Mouse (Mus musculus) cerebellum, postnatal 10 days (tissue): Measurements from ENCODE around the gene Clint1.
"Not testable (repeated sequence)": the region's sequence is repeated elsewhere in the genome, so short reads cannot be mapped to it uniquely, and the experiment has no call there.

Source experiments
- DNase-seq, 2 experiments: peaks; one replicate each; pipeline ENCODE4 v3.0.0; 2021; ENCODE audit warnings: mixed read lengths in 2 of 2

Gene Clint1

DNA sequence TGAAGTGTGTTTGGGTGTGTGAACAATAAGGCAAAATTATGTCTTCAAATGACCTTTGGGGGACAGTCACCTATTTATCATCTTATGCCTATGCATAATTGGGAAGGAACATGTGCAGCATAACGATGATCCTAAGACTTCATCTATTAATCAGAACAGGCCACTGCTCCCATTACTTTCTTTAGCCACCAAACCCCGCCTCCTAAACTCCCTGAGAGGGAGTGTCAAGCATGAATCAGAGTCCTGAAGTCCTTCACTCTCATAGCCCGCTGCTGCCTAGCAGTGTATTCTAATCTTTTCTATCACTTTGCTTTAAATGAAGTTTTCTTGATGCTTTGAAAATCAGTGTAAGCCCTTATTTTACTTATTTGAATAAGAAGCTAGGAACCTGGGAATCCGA, 2.6 kb upstream of the Clint1 start:
- no peak for DNase-seq

DNA sequence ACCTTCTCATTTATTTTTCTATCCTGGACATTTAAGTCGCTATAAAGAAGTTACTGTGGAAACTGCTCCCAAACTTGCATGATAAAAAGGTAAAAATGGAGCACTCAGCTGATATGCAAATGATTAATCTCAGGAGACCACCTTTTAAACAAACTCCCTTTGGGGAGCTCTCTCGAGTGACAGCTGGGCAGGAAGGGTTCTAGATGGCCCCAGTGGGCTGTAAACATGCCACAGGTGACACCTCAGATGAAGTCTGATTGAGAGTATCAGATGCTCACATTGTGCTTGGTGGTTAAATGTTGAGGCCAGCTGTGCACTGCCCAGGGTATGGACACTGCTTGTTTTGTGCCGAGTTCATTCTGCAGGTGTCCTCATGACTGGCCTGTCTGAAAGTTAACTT, 2.0 kb upstream of the Clint1 start:
- DNase-seq, result no peak

DNA sequence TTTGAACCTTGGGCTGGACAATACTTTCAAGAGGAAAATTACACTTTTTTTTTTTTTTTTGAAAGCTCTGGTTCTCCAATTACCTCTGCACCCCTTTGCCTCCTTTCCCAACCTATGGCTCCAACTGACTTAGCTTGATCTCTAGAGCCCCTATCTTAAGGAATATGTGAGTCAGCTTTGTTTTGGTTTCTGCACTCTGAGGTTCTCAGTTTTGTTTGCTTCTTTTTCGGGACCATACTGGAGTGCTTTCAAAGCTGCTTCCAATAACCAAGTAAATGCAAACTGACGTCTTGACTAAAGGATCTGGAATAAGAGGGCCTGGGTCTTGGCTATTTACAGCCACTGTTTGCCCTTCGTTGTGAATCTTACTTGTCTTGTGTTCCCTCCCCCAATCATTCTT, 1.5 kb upstream of the Clint1 start:
- DNase-seq, result no peak

DNA sequence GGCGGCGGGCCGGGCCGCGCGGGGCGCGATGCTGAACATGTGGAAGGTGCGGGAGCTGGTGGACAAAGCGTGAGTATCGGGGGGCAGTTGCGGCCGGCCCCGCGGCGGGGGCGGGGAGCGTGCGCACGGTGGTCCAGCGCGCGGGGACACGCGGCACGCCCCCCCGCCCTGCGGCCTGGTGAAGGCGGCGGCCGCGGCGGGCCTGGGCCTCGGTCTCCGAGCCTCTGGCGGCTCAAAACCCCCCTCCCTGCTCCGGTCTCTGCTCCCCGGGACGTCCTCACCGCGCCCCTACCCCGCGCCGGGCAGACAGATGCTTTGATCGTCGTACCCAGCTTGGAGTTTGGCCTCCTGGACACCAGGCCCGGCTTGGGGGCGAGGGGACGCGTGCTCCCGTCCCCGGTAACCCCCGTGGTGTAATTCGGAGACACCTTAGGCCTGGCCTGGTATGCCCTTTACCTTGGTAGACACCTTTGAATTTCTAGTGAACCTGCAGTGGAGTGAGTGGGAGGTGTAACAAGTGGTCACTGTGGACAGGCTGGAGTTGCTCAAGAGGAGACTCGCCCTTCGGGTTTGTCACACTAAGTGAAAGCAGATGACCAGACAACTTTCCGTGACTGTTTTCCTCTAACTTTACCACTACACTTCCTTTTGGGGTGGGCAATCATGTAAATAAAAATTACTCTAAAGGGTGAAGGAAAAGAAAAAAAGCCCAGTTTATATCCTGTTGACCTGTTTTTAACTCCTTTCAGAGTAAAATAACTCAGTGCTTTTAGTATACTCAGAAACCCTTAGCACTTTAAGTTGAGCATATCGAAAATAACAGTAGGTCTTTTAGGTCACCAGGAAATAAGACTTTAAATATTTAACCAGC, 508 bp downstream of the Clint1 start:
- DNase-seq, result no peak

DNA sequence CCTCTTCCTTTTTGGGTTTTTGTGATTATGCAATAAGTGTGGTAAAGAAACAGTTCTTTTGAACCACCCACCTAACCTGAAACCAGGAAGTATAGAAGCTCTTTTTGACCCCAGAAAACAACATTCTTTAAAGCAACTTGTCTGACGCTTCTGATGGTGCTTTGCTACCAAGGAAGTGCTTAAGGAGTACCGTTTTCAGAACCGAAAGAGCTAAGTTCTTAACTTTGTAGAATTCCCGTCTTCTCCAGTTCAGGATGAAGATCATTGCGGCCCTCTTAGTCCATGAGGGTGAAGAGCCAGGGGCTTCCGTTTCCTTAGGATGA, 1.1 kb downstream of the Clint1 start:
- no peak for DNase-seq

DNA sequence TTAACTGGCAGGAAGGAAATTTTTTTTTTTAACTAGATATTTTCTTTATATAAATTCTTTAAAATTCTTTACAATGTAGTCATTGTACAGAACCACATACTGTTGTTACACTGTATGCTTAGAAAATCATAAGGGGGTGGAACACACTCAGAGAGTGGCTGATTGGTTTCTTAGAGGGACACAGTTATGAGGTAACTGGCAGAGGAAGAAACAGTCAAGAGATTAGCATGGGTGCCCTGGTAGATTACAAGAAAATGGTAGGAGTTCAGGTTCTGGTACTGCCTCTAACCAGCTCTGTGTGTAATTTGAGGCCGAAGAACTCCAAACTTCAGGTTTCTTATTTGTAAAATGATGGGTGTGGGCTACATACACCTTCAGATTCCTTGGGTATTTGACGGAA, 2.1 kb downstream of the Clint1 start:
- DNase-seq, result no peak

DNA sequence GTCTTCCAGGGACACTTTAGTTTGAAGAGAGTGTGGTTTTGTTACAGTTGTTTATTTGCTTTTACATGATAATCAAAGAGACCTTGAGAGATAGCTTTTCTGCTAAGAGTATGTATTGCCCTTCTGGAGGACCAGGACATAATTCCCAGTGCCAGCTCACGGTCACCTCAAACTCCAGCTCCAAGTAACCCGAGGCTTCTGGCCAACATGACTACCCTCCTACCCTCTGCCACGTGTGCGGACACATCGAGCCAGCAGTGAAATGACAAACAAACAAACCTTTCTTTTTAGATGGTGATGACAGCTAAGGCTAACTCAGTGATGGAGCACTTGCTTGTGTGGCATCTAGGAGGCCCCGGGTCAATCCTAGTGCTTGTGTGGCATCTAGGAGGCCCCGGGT, 2.5 kb downstream of the Clint1 start:
- DNase-seq, result no peak

DNA sequence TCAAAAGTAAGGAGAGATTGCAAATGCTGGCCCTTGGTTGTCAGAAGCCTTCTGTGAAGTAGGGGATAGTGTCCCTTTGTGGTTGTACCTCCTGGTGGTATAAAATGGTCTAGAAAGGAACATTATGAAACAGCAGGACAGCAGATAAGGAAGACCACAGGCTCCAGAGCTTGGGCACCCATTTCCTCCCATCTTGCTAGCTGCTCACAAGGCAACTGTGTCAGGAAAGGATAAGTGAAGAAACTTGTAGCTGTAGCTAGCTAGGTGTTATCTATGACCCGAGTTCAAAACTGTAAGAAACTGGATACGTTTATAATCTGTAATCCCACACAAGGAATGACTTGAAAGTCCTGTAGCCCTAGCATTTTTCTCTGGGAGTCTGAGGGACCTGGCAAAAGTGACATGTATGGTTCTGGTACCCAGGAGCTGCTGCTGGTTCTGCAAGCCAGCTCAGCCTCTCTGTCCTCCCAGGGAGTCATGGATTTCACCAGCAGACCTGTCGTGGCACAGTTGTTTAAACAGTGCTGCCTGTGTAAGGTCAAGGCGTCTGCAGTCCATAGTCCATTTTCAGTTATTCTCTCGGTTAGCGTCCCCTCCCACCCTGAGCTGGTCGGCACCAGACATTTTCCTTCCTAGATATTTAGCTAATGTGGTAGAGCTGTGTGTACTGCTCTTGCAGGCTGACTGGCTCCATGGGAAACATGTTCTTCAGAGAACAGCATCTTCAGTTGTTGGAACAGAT, 3.7 kb downstream of the Clint1 start:
- DNase-seq, result no peak

DNA sequence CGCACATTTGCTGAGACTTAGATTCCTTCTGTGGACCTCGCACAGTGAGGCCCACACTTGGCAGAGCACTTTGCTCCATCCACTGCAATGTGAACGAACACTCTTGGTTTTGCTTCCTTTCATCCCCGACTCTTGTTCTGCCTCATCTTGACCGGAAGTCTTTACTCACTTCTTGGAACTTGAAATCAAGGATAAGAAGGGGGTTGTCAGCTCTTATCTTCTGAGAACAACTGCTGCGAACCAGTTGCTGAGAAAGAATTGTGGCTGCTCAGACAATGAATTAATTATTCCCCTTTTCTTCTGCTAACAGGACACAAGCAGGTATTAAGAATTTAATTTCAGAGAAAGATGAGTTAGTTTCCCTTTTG, 4.3 kb downstream of the Clint1 start:
- no peak for DNase-seq

DNA sequence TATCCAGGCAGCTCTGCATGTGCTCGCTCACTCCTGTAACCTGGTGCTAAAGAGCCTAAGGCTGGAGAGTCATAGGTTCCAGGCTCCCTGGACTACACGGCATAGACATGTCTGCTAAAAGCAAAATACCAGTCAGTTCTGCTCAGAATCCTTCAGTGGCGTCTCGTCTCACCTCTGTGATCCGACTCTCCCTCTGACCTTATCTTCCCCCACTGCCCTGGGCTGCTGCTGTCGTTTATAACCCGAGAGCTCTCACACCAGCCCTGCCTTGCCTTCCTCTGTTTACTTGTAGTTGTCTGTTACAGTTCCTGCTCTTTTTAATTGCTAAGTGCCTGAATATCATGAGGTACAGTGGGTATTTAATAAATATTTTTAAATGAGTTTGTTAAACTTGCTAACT, 9.5 kb downstream of the Clint1 start:
- DNase-seq, result no peak

DNA sequence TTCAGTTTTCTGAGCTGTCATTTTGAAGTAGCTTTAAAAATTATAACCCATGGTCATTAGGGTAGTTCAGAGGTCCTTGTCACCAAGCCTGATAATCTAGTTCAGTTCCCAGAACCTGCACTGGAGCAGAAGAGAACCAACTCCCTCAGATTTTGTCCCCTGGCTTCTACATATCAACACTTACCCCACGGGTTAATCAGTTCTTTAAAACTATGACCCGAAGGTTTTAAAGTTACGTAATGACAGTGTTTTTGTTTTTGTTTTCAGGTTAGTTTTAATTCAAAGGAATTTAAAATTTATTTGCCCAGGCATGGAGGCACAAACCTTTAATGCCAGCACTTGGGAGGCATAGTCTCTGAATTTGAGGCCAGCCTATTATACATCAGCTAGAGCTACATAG, 12.6 kb downstream of the Clint1 start:
- no peak for DNase-seq

DNA sequence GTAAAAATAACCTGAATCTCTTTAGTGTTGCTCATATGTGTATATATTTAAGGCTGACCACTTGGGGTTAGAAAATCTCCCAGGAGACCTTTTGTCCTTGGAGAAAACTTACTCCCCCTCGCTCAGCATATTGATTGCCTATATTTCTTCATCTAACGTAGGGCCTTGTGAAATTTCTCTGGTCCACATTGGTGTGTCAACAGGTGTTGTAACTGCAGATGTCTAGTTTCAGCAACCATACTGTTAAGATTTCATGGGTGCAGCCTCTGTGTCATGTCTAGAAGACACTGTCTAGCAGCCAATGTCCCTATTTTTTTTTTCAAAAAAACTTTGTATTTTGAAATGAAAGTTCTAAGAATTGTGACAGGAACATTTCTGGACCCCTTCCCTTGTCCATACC, 14.0 kb downstream of the Clint1 start:
- no peak for DNase-seq

DNA sequence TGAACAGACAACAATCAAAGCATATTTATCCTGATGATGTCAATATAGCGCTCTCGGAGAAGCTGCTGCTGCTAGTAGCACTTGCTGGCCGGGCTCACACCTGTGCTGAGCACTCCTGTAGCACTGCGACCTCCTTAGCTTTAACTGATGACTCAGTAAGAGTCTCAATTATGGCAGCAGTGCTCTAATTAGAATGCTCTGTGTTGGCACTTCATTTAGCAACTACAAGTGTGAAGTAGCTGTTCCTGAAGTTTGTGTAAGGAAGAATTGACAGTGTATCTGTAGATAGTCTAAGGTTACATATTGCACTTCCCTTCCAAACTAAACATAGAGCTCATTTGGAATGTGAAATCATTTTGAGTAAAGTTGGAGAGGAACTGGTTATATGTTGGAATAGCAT, 14.7 kb downstream of the Clint1 start:
- DNase-seq, result no peak

DNA sequence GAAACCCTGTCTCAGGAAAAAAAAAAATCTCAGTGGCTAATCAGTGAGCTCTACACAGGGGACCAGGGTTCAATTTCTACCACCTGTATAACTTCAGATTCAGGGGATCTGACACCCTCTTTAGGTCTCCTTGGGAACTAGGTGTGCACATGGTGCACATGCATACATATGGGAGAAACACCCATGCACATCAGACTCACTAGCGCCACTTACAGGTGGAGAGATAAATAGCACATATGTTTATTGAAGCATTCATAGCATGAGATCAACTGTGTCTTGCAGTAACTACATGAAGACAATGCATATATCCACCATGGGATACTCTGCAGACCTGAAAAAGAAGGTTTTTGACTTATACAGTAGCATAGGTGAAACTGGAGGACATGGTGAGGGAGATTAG, 21.8 kb downstream of the Clint1 start:
- DNase-seq, result peak in 1 of 2 experiments; percentile 23

DNA sequence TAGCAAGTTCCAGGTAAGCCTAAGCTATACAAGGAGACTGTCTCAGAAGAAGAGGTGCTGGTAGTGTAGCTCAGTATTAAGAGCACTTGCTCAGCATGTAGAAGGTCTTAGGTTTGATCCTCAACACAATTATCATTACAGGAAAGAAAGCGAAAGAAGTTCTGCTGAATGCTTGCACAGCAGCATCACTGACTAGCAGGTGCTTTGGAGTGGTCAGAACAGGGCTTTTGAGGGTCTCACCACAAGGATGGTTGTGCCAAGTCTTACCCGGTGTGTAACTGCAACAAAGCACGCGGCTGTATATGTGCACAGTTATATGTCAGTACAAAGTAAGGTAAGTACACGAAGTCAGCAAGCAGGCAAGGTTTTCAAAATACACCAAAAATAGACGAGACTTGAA, 22.4 kb downstream of the Clint1 start:
- DNase-seq, result no peak

DNA sequence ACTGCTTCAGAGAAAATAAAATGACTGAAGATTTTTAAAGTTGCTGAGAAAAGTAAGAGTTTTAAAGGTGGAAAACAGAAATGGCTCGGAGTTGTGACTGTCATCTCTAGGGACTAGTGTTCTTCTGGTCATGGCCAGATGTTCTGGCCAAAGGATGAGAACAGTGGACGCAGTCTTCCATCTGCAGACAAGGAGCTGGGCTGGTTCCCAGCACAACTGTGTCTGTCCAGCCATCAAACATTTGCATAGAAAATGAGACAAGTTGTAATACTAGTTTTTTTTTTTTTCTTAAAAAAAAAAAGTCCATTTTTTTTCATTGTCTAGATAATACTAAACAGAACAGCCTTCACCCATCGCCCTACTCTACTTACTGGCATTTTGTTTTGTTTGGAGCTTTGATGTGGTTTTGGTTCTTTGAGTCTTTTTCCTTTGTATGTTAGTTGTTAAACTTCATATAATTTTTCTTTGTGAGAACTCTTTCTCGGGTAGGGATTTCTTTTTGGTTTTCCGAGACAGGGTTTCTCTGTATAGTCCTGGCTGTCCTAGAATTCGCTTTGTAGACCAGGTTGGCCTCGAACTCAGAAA, 23.6 kb downstream of the Clint1 start:
- DNase-seq, result no peak

DNA sequence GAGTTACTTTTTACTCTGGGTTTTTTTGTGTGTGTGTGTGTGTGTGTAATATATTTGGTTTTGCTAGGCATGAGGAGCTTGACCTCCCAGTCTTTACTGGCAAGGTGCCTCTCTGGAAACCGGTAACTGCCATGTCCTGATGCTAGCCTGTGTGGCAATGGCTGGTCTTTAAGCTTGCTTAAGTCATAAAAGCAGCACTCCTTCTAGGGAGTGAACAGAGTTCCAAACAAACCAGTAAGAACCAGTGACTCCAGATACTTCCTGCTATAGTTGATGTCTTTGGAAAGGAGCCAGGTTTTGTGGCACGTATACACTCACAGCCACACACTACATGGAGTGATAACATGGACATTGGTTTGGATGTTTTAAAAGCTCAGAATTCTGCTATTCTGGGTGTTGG, 24.2 kb downstream of the Clint1 start:
- no peak for DNase-seq

DNA sequence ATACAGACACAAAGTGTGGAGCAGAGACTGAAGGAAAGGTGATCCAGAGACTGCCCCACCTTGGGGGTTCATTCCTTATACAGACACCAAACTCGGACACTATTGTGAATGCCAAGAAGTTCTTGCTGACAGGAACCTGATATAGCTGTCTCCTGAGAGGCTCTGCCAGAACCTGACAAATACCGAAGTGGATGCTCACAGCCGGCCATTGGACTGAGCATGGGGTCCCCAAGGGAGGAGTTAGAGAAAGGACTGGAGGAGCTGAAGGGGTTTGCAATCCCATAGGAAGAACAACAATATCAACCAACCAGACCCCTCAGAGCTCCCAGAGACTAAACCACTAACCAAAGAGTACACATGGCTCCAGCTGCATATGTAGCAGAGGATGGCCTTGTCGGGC, 27.5 kb downstream of the Clint1 start:
- DNase-seq, result not testable (repeated sequence)

DNA sequence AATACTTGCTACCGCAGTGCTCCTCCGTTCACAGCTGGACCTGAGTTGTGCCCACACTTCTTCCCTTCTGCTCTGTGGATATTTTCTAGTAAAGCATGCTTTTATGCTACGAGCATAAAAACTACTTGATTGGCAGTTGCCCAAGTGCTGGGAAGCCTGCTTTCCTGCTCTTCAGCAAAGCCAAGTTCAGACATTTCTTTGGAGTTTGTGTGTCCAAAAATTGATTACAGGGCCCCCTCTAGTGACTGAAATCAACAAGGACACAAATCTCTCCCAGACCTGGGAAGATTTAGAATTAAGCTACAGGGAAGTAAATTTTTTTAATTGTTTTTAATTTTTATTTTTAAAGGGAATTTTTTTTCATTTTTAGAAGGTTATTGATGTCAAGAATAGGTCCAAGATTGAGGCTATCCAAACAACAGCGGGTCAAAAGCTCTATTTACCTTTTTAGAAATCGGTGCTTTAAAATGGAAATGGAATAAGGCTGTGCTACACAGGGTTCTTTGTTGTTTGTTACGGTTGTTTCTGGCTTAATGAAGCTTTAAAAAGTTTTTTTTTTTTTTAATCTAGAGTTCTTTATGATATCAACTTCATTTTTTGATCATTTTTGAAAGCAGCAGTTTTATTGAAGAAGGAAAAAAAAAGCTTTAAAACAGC, 29.3 kb downstream of the Clint1 start:
- DNase-seq, result peak; percentile 68 to 73

DNA sequence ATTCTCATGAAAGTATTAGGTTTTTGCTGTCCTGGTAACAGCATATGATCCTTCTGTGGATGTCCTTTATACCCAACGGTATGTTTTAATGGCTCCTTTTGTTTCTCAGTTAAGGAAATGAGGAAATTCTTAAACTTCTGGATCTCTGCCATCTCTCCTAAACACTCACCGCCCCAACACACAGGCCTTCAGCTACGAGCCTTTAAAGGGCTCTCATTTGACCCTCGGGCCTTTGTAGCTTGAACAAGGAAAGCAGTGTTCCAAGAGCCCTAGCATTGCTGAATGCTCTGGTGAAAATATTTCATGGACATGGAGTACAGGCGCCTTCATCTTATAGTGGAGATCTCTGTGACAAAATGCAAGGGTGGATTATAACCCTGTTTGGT, 29.8 kb downstream of the Clint1 start:
- no peak for DNase-seq

DNA sequence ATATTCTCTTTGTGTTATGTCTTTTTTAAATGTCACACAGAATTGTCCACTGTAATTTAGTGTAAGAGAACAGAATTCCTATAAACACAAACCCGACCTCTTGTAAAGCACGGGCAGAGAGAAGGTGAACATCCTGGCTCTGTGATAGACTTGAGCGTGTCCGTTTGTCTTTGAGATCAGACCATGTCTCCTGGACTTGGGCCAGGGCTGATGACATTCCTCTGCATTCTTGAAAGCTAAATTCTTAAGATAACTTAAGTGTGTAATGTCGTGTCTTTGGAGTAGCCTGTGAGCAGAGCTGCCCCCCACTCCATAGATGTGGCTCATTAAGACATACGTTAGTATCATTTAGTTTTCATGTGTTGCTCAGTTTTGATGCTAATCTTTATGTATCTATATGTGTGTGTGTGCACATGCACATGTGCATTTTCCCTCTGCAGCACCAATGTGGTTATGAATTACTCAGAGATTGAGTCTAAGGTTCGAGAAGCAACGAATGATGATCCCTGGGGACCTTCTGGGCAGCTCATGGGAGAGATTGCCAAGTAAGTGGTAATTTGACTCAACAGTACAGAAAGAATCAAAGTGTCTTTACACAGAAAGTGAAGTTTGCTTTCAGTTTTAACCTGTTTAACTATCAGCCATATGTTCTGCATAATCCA, 31.6 kb downstream of the Clint1 start:
- DNase-seq, result no peak

DNA sequence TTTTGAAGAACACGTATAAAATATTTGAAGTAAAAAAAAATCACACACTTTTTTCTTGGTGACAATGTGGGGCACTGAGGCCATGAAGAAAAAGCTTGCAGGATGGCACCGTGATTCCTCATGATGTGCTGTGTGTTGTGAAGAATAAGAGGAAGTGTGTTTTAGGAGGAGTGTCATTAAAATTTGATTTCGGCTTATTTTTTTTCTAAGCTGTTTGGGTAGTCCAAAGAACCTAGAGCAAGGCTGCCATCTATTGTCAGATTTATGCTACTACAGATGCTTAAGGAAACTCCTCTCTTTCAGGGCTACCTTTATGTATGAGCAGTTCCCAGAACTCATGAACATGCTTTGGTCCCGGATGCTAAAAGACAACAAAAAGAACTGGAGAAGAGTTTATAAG, 32.2 kb downstream of the Clint1 start:
- DNase-seq, result peak; percentile 30 to 62

DNA sequence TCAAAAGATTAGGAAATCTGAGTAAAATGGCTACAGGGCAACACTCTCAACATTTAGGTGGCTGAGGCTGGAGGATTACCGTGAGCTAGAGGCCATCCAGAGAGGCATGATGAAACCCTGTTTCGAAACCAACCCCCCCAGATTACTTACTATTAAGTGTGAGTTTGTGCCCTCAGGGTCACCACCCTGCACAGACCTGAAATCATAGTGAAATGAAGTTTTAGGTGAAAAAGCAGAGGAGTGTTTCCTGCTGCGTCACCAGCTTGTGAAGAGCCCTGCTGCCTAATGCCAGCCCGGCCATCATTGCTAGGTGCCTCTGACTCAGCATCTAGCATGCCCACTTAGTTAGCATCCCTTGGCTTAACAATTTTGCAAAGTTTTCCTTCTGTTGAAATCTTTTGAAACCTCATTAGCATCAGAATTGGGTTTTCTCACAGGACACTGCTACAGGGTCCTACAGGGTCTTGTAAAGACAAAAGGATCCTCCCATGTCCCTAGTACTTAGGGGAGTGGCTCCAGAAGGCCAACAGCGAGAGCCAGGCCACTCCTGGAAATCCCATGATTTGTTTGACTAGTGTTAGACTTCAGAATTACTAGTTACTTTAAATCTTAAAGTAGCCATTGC, 33.9 kb downstream of the Clint1 start:
- DNase-seq, result no peak
